ENCODE assay signal across 8 mouse cellular contexts in genomic region chr19:41015951-41016716, GRCm38 (mm10). TPM values are rescaled to one million over a fixed set of nuclear protein-coding genes. Genes with fewer than 3 reads are reported as not detected.
DNase-seq lines count a peak whose midpoint lies in the region; ATAC-seq and TF ChIP-seq lines count a peak whose summit lies in the region.

No protein-coding gene starts in this region.

- peak; percentile 54 for DNase-seq in urinary bladder, postnatal 14 days (ENCODE audit: low spot score)
- DNase-seq in urinary bladder, adult 2 months (ENCODE audit: low spot score), result no peak
- DNase-seq in cerebellum, adult 8-10 months, result peak; percentile 17
- peak; percentile 62 for DNase-seq in forelimb bud, embryonic 11.5 days (ENCODE audit: low read depth, low spot score)
- DNase-seq in liver, adult 2 months (ENCODE audit: extremely low read depth, low read depth, low spot score), result peak; percentile 83
- peak; percentile 84 for DNase-seq in midbrain, postnatal 0 days (ENCODE audit: low spot score)

- H3K27ac ChIP-seq in intestine, embryonic 15.5 days, result no peak overlapping the region
- no peak overlapping the region for H3K27ac ChIP-seq in liver, adult 2 months (replicated peaks; ENCODE audit: insufficient read depth, low read depth, low read length)
- no peak overlapping the region for H3K27ac ChIP-seq in midbrain, postnatal 0 days (ENCODE audit: low read depth, low read length)
- H3K27ac ChIP-seq in stomach, embryonic 15.5 days, result no peak overlapping the region

- H3K4me2 ChIP-seq in intestine, embryonic 15.5 days (replicated peaks), result peak overlapping the region; percentile 57
- H3K4me2 ChIP-seq in midbrain, postnatal 0 days (ENCODE audit: low read depth, low read length, poor library complexity, severe bottlenecking), result peak overlapping the region; percentile 44
- H3K4me2 ChIP-seq in stomach, embryonic 15.5 days, result peak overlapping the region; percentile 48

- TF ChIP-seq POLR2A in liver, adult 2 months (IDR thresholded peaks at IDR 0.05; ENCODE audit: extremely low read depth, insufficient read depth, low read length), result no peak

- no peaks in the 10 kb centered on the region for H3K27me3 ChIP-seq in intestine, embryonic 15.5 days (replicated peaks)
- no peaks in the 10 kb centered on the region for H3K27me3 ChIP-seq in liver, adult 2 months (ENCODE audit: control insufficient read depth, insufficient read depth, low read length)
- no peaks in the 10 kb centered on the region for H3K27me3 ChIP-seq in midbrain, postnatal 0 days (ENCODE audit: insufficient read depth, low read length)
- H3K27me3 ChIP-seq in stomach, embryonic 15.5 days (replicated peaks), result no peaks in the 10 kb centered on the region

- H3K36me3 ChIP-seq in intestine, embryonic 15.5 days, result no peaks in the 10 kb centered on the region
- no peaks in the 10 kb centered on the region for H3K36me3 ChIP-seq in liver, adult 2 months (ENCODE audit: control insufficient read depth, insufficient read depth, low read length)
- H3K36me3 ChIP-seq in midbrain, postnatal 0 days (ENCODE audit: insufficient read depth, low read length), result no peaks in the 10 kb centered on the region
- H3K36me3 ChIP-seq in stomach, embryonic 15.5 days, result no peaks in the 10 kb centered on the region

- TF ChIP-seq CTCF in liver, adult 2 months (IDR thresholded peaks at IDR 0.05; ENCODE audit: low read depth, low read length), result peak; percentile 42
- TF ChIP-seq CTCF in midbrain, postnatal 0 days (IDR thresholded peaks at IDR 0.05), result peak; percentile 86

- no peaks in the 10 kb centered on the region for H3K9me3 ChIP-seq in intestine, embryonic 15.5 days
- no peaks in the 10 kb centered on the region for H3K9me3 ChIP-seq in midbrain, postnatal 0 days (ENCODE audit: low read length)
- H3K9me3 ChIP-seq in stomach, embryonic 15.5 days, result no peaks in the 10 kb centered on the region

- peaks cover 6% of the 10 kb centered on the region for H3K4me1 ChIP-seq in intestine, embryonic 15.5 days (replicated peaks)
- peaks cover 3% of the 10 kb centered on the region; the same call in 1 of the 2 replicates for H3K4me1 ChIP-seq in liver, adult 2 months (ENCODE audit: control insufficient read depth, insufficient read depth, low read length)
- H3K4me1 ChIP-seq in midbrain, postnatal 0 days (ENCODE audit: insufficient read depth, low read length), result no peaks in the 10 kb centered on the region
- H3K4me1 ChIP-seq in stomach, embryonic 15.5 days, result peaks cover 7% of the 10 kb centered on the region

- H3K4me3 ChIP-seq in intestine, embryonic 15.5 days (replicated peaks), result peak overlapping the region; percentile 9; the same call in 1 of the 2 replicates
- H3K4me3 ChIP-seq in liver, adult 2 months (ENCODE audit: insufficient read depth, low read depth, low read length), result no peak overlapping the region
- 0 out of 2 replicates have a peak overlapping the region, but pooled peaks have one; percentile 12 for H3K4me3 ChIP-seq in midbrain, postnatal 0 days (ENCODE audit: low read depth, low read length)
- no peak overlapping the region; the same call in 1 of the 2 replicates for H3K4me3 ChIP-seq in stomach, embryonic 15.5 days (replicated peaks)

- 0 out of 2 replicates have a peak overlapping the region, but pooled peaks have one; percentile 26 for H3K9ac ChIP-seq in intestine, embryonic 15.5 days
- no peak overlapping the region for H3K9ac ChIP-seq in liver, adult 2 months (ENCODE audit: low read depth, low read length)
- 0 out of 2 replicates have a peak overlapping the region, but pooled peaks have one; percentile 29 for H3K9ac ChIP-seq in midbrain, postnatal 0 days (replicated peaks; ENCODE audit: low read length, poor library complexity, severe bottlenecking)
- H3K9ac ChIP-seq in stomach, embryonic 15.5 days, result no peak overlapping the region

- 19% methylated on average over 14 of the region's 14 CpGs for WGBS in intestine, embryonic 15.5 days
- 11% methylated on average over 14 of the region's 14 CpGs for WGBS in liver, adult 2 months
- WGBS in midbrain, postnatal 0 days, result 19% methylated on average over 14 of the region's 14 CpGs
- WGBS in stomach, embryonic 15.5 days, result 17% methylated on average over 14 of the region's 14 CpGs

- H3K79me2 ChIP-seq in liver, adult 2 months (ENCODE audit: control insufficient read depth, insufficient read depth, low read length), result no peaks in the 10 kb centered on the region

- peak; percentile 50 for ATAC-seq in intestine, embryonic 15.5 days
- ATAC-seq in midbrain, postnatal 0 days (ENCODE audit: low FRiP score), result peak; percentile 68
- ATAC-seq in stomach, embryonic 15.5 days (ENCODE audit: insufficient read depth, low FRiP score, low read depth), result no peak

RNA-seq across cellular contexts. Expression of gene Dntt, which starts 12.9 kb away (rescaled TPM):
- 0.03 and 0.06 TPM in 2 replicates for polyA plus RNA-seq in urinary bladder, adult 2 months (2012; rRNA removed)
- not detected in 2 replicates for polyA plus RNA-seq in intestine, embryonic 15.5 days (2015; fragmentation: Nextera tagmentation; extraction: Ambion mirVana)
- total RNA-seq in liver, adult 2 months (2014; rRNA removed), result 0.87 and 1.4 TPM in 2 replicates
- polyA plus RNA-seq in liver, adult 2 months (2012; rRNA removed), result 0.39 and 1.0 TPM in 2 replicates
- not detected in 2 replicates for total RNA-seq in midbrain, postnatal 0 days (2014; rRNA removed)
- 0.27 and 0.32 TPM in 2 replicates for polyA plus RNA-seq in midbrain, postnatal 0 days (2015; fragmentation: Nextera tagmentation; extraction: Ambion mirVana)
- polyA plus RNA-seq in stomach, embryonic 15.5 days (2015; fragmentation: Nextera tagmentation; extraction: Ambion mirVana), result 0.06 TPM in 1 of 2 replicates, not detected in the other

RNA-seq across cellular contexts. Expression of gene Blnk, which starts 21.8 kb away (rescaled TPM):
- 7.7 and 9.9 TPM in 2 replicates for polyA plus RNA-seq in urinary bladder, adult 2 months (2012; rRNA removed)
- 19.6 and 20.5 TPM in 2 replicates for polyA plus RNA-seq in intestine, embryonic 15.5 days (2015; fragmentation: Nextera tagmentation; extraction: Ambion mirVana)
- 0.74 and 0.87 TPM in 2 replicates for total RNA-seq in liver, adult 2 months (2014; rRNA removed)
- polyA plus RNA-seq in liver, adult 2 months (2012; rRNA removed), result 0.32 and 1.1 TPM in 2 replicates
- total RNA-seq in midbrain, postnatal 0 days (2014; rRNA removed), result 0.42 and 1.2 TPM in 2 replicates
- polyA plus RNA-seq in midbrain, postnatal 0 days (2015; fragmentation: Nextera tagmentation; extraction: Ambion mirVana), result 1.4 TPM in 2 replicates
- 5.7 and 6.7 TPM in 2 replicates for polyA plus RNA-seq in stomach, embryonic 15.5 days (2015; fragmentation: Nextera tagmentation; extraction: Ambion mirVana)

Comparison
In these comparisons a context has a peak if more than half of its experiments do, and no peak if none do; other contexts are left out.
1. H3K4me3 ChIP-seq: peak in intestine, embryonic 15.5 days (single experiment) and midbrain, postnatal 0 days (single experiment); none in liver, adult 2 months (single experiment) and stomach, embryonic 15.5 days (single experiment).
2. H3K9ac ChIP-seq: peak in intestine, embryonic 15.5 days (single experiment) and midbrain, postnatal 0 days (single experiment); none in liver, adult 2 months (single experiment) and stomach, embryonic 15.5 days (single experiment).
3. Peak in every context shown above with its lines, with median percentiles within 50 percentile points of each other: H3K4me2 ChIP-seq.